29 mouse cellular contexts compared by ENCODE assay signal in genomic region chr8:111526403-111527024, GRCm38 (mm10). TPM values are rescaled to one million over a fixed set of nuclear protein-coding genes. Genes with fewer than 3 reads are reported as not detected.
A peak's percentile ranks its signal among the peaks of the same experiment; 100 is the strongest.
DNase-seq lines count a peak whose midpoint lies in the region; ATAC-seq and TF ChIP-seq lines count a peak whose summit lies in the region.
"Had no signal": no experiment of that assay in that cellular context is flagged by ENCODE, and none has a peak within 500 bp of the region (broad histone marks: within the 10 kb centered on the region; RNA-seq: fewer than 3 reads in every experiment).

No protein-coding gene starts in this region.

- no peaks in the 10 kb centered on the region for H3K27me3 ChIP-seq in lung, postnatal 0 days (replicated peaks; ENCODE audit: insufficient read depth, low read length)
- H3K27me3 ChIP-seq in MEL (ENCODE audit: control insufficient read depth in 1 of 2, insufficient read depth in 2 of 2, low read length in 2 of 2) (no peaks in the 10 kb centered on the region), myocyte (ENCODE audit: control insufficient read depth, insufficient read depth, insufficient read length) (no peaks in the 10 kb centered on the region)
- H3K27me3 ChIP-seq: CH12.LX; forebrain, embryonic 13.5 days; hindbrain, embryonic 13.5 days; kidney, embryonic 15.5 days; limb, embryonic 12.5 days; midbrain, embryonic 15.5 days; neural tube, embryonic 12.5 days; stomach, embryonic 15.5 days had no signal

- no peak overlapping the region for H3K4me2 ChIP-seq in lung, postnatal 0 days (replicated peaks; ENCODE audit: low read depth, low read length)
- H3K4me2 ChIP-seq in myocyte (ENCODE audit: low read depth): peak overlapping the region; percentile 13
- H3K4me2 ChIP-seq: forebrain, embryonic 13.5 days; heart, embryonic 11.5 days; hindbrain, embryonic 13.5 days; kidney, embryonic 15.5 days; limb, embryonic 12.5 days; midbrain, embryonic 15.5 days; neural tube, embryonic 12.5 days; stomach, embryonic 15.5 days had no signal

- H3K79me2 ChIP-seq in MEL (ENCODE audit: control insufficient read depth, insufficient read depth, low read length, poor library complexity) (peaks cover under 1% of the 10 kb centered on the region), myocyte (ENCODE audit: control insufficient read depth, insufficient read depth) (peaks cover 2% of the 10 kb centered on the region)

- ATAC-seq in lung, postnatal 0 days: no peak
- peak; percentile 54 for ATAC-seq in granulocyte monocyte progenitor cell, adult 5-6 weeks (replicated peaks; ENCODE audit: poor library complexity, severe bottlenecking)
- no peak for ATAC-seq in megakaryocyte-erythroid progenitor cell, adult 5-6 weeks (replicated peaks; ENCODE audit: low FRiP score, low TSS enrichment, poor library complexity, severe bottlenecking)
- ATAC-seq: forebrain, embryonic 13.5 days; midbrain, embryonic 15.5 days had no signal

- no peaks in the 10 kb centered on the region for H3K36me3 ChIP-seq in lung, postnatal 0 days (ENCODE audit: insufficient read depth, low read length)
- H3K36me3 ChIP-seq in MEL (ENCODE audit: control insufficient read depth in 1 of 2, insufficient read depth in 2 of 2, low read length in 2 of 2) (peaks cover 0 to 14% of the 10 kb centered on the region in 2 experiments; a peak in 2 of 4 replicates), myocyte (ENCODE audit: control insufficient read depth, insufficient read depth) (no peaks in the 10 kb centered on the region)
- H3K36me3 ChIP-seq: hindbrain, embryonic 13.5 days; kidney, embryonic 15.5 days; limb, embryonic 12.5 days; midbrain, embryonic 10.5 days; midbrain, embryonic 15.5 days; neural tube, embryonic 12.5 days; stomach, embryonic 15.5 days had no signal

- TF ChIP-seq EP300 in lung, postnatal 0 days (IDR thresholded peaks at IDR 0.05): no peak
- no peak for TF ChIP-seq EP300 in MEL (IDR thresholded peaks at IDR 0.05; ENCODE audit: low read depth in 1 of 2, low read length in 2 of 2)

- no peaks in the 10 kb centered on the region for H3K9me3 ChIP-seq in lung, postnatal 0 days (ENCODE audit: low read length)
- H3K9me3 ChIP-seq in MEL (replicated peaks; ENCODE audit: insufficient read depth, low read length): no peaks in the 10 kb centered on the region
- H3K9me3 ChIP-seq: forebrain, embryonic 13.5 days; hindbrain, embryonic 13.5 days; kidney, embryonic 15.5 days; limb, embryonic 12.5 days; midbrain, embryonic 10.5 days; midbrain, embryonic 15.5 days; neural tube, embryonic 12.5 days; stomach, embryonic 15.5 days had no signal

- no peak overlapping the region for H3K9ac ChIP-seq in lung, postnatal 0 days (replicated peaks; ENCODE audit: low read depth)
- H3K9ac ChIP-seq in MEL (ENCODE audit: control insufficient read depth, low read depth, low read length, poor library complexity, severe bottlenecking): peak overlapping the region; percentile 56
- H3K9ac ChIP-seq: forebrain, embryonic 13.5 days; hindbrain, embryonic 13.5 days; kidney, embryonic 15.5 days; limb, embryonic 12.5 days; midbrain, embryonic 15.5 days; neural tube, embryonic 12.5 days; stomach, embryonic 15.5 days had no signal

- H3K4me3 ChIP-seq in lung, postnatal 0 days (ENCODE audit: low read depth, low read length): no peak overlapping the region
- H3K4me3 ChIP-seq in MEL (ENCODE audit: control insufficient read depth in 1 of 2, insufficient read depth in 1 of 2, low read depth in 2 of 2, low read length in 2 of 2): peak overlapping the region; percentile 13 to 23; a peak in 3 of 4 replicates
- H3K4me3 ChIP-seq in myocyte: no peak overlapping the region
- H3K4me3 ChIP-seq: forebrain, embryonic 13.5 days; hindbrain, embryonic 13.5 days; kidney, embryonic 15.5 days; left cerebral cortex, adult 2 months; limb, embryonic 12.5 days; midbrain, embryonic 10.5 days; midbrain, embryonic 15.5 days; neural tube, embryonic 12.5 days; stomach, embryonic 15.5 days had no signal

- H3ac ChIP-seq in myocyte (ENCODE audit: control insufficient read depth, insufficient read length): no peak overlapping the region

- DNase-seq in lung, postnatal 0 days (ENCODE audit: low spot score): peak; percentile 58
- no peak for DNase-seq in lung, postnatal 14 days
- DNase-seq in MEL (ENCODE audit: low read depth, low spot score): peak; percentile 57
- no peak for DNase-seq in cerebellum, postnatal 4 days (ENCODE audit: low spot score in 2 of 2)
- DNase-seq in adrenal gland, postnatal 4 days (ENCODE audit: low spot score in 2 of 2): no peak
- DNase-seq: adrenal gland, adult 8-10 months; cerebellum, adult 11-12 months; cerebellum, adult 9-11 months; gastrocnemius, postnatal 25 days; heart, adult 18-20 months; heart, postnatal 36 days; kidney, adult 18-20 months; kidney, postnatal 25 days; right cerebral cortex, adult 18-20 months; right cerebral cortex, postnatal 4 days had no signal

- no peak for TF ChIP-seq CTCF in lung, postnatal 0 days (IDR thresholded peaks at IDR 0.05)
- TF ChIP-seq CTCF in MEL (IDR thresholded peaks at IDR 0.05 in 2 of 3, conservative IDR thresholded peaks at IDR 0.05 in 1 of 3; ENCODE audit: control insufficient read depth in 1 of 3, insufficient read depth in 1 of 3, low read depth in 2 of 3, low read length in 3 of 3, poor library complexity in 1 of 3, severe bottlenecking in 1 of 3): no peak

- 38% methylated on average over 6 of the region's 6 CpGs for WGBS in lung, postnatal 0 days

- H3K27ac ChIP-seq in lung, postnatal 0 days (ENCODE audit: low read length): no peak overlapping the region
- H3K27ac ChIP-seq in MEL (ENCODE audit: control insufficient read depth, low read depth, low read length): peak overlapping the region; percentile 84
- H3K27ac ChIP-seq: forebrain, embryonic 13.5 days; hindbrain, embryonic 13.5 days; kidney, embryonic 15.5 days; left cerebral cortex, adult 2 months; limb, embryonic 12.5 days; midbrain, embryonic 10.5 days; midbrain, embryonic 15.5 days; neural tube, embryonic 12.5 days; stomach, embryonic 15.5 days had no signal

- H3K4me1 ChIP-seq in lung, postnatal 0 days (ENCODE audit: insufficient read depth, low read depth, low read length): no peaks in the 10 kb centered on the region; the same call in 1 of the 2 replicates
- H3K4me1 ChIP-seq in MEL (ENCODE audit: control insufficient read depth in 1 of 2, insufficient read depth in 2 of 2, low read length in 2 of 2): peaks cover 3 to 13% of the 10 kb centered on the region in 2 experiments; a peak in 3 of 4 replicates
- H3K4me1 ChIP-seq: limb, embryonic 12.5 days; neural tube, embryonic 12.5 days; stomach, embryonic 15.5 days had no signal

- TF ChIP-seq POLR2A in MEL (IDR thresholded peaks at IDR 0.05; ENCODE audit: control insufficient read depth in 1 of 2, insufficient read depth in 1 of 2, low read depth in 1 of 2, low read length in 2 of 2, poor library complexity in 1 of 2) (no peak), myocyte (IDR thresholded peaks at IDR 0.05; ENCODE audit: insufficient read length, low read depth) (no peak)

- no peak for TF ChIP-seq RAD21 in MEL (IDR thresholded peaks at IDR 0.05; ENCODE audit: low read depth, low read length)

TF ChIP-seq in MEL, 35 proteins besides CTCF, POLR2A, EP300 and RAD21:
- TF ChIP-seq ETS1 (IDR thresholded peaks at IDR 0.05; ENCODE audit: low read depth, low read length): peak; percentile 28; the same call in 1 of the 2 replicates
- no peak for TF ChIP-seq USF1 (IDR thresholded peaks at IDR 0.05; ENCODE audit: low read depth, low read length)
- TF ChIP-seq SMC3 (IDR thresholded peaks at IDR 0.05; ENCODE audit: low read depth, low read length): no peak
- peak; percentile 24; the same call in 1 of the 2 replicates for TF ChIP-seq KAT2A (conservative IDR thresholded peaks at IDR 0.05; ENCODE audit: low read depth, low read length)
- TF ChIP-seq ZNF384 (IDR thresholded peaks at IDR 0.05; ENCODE audit: low read depth, low read length): peak; percentile 77

TF ChIP-seq in myocyte, 11 proteins besides CTCF, POLR2A, EP300 and RAD21:
- TF ChIP-seq CEBPB (IDR thresholded peaks at IDR 0.05; ENCODE audit: insufficient read depth, poor library complexity, severe bottlenecking): peak; percentile 76
- TF ChIP-seq SRF (IDR thresholded peaks at IDR 0.05; ENCODE audit: control insufficient read depth, insufficient read length, low read depth): no peak
- no peak for TF ChIP-seq MYOG (IDR thresholded peaks at IDR 0.05; ENCODE audit: control insufficient read depth in 1 of 3, insufficient read depth in 1 of 3, insufficient read length in 2 of 3, low read depth in 2 of 3)
- no peak for TF ChIP-seq TCF12 (IDR thresholded peaks at IDR 0.05; ENCODE audit: insufficient read depth, poor library complexity, severe bottlenecking)
- no peak for TF ChIP-seq POLR2AphosphoS2 (IDR thresholded peaks at IDR 0.05; ENCODE audit: insufficient read length, low read depth)
TF ChIP-seq in myocyte: peak in this region for 1.

RNA-seq across cellular contexts. Expression of gene Wdr59, which starts 4.6 kb away (rescaled TPM):
- 2.3 and 2.9 TPM in 2 replicates for polyA plus RNA-seq in lung, postnatal 0 days (2015; fragmentation: Nextera tagmentation; extraction: Ambion mirVana)
- 6.5 and 7.4 TPM in 2 replicates for total RNA-seq in MEL (2012; rRNA removed)
- polyA plus RNA-seq in MEL (2012; ENCODE audit: insufficient read depth in 1 of 2, insufficient read length in 2 of 2, low read depth in 1 of 2, low replicate concordance in 2 of 2, missing spikeins in 1 of 2) (10 to 100 TPM in 1 of 2 experiments, not detected in 1; 16.6 TPM), myocyte (2012; fragmentation: generic; extraction: Trizol) (10.2 TPM)
- 6.7 and 7.7 TPM in 2 replicates for total RNA-seq in granulocyte monocyte progenitor cell, adult 5-6 weeks (2014; fragmentation: Nextera tagmentation)
- total RNA-seq in granulocyte monocyte progenitor cell, adult 5-6 weeks (2017): 4.0 and 5.6 TPM in 2 replicates
- total RNA-seq in megakaryocyte-erythroid progenitor cell, adult 5-6 weeks (2014; fragmentation: Nextera tagmentation): 14.4 and 16.0 TPM in 2 replicates
- total RNA-seq in megakaryocyte-erythroid progenitor cell, adult 5-6 weeks (2017): 11.9 and 14.1 TPM in 2 replicates
- 10 to 100 TPM; 16.1 to 16.4 TPM for total RNA-seq in adrenal gland, postnatal 4 days (2021)

RNA-seq across cellular contexts. Expression of gene Znrf1, which starts 9.4 kb away (rescaled TPM):
- 24.5 and 31.6 TPM in 2 replicates for polyA plus RNA-seq in lung, postnatal 0 days (2015; fragmentation: Nextera tagmentation; extraction: Ambion mirVana)
- 16.6 and 18.4 TPM in 2 replicates for total RNA-seq in MEL (2012; rRNA removed)
- polyA plus RNA-seq in MEL (2012; ENCODE audit: insufficient read depth in 1 of 2, insufficient read length in 2 of 2, low read depth in 1 of 2, low replicate concordance in 2 of 2, missing spikeins in 1 of 2) (10 to 100 TPM in 1 of 2 experiments, not detected in 1; 36.0 TPM), myocyte (2012; fragmentation: generic; extraction: Trizol) (39.2 TPM)
- 84.7 and 119 TPM in 2 replicates for total RNA-seq in granulocyte monocyte progenitor cell, adult 5-6 weeks (2014; fragmentation: Nextera tagmentation)
- 63.4 and 75.4 TPM in 2 replicates for total RNA-seq in granulocyte monocyte progenitor cell, adult 5-6 weeks (2017)
- 54.1 and 55.3 TPM in 2 replicates for total RNA-seq in megakaryocyte-erythroid progenitor cell, adult 5-6 weeks (2014; fragmentation: Nextera tagmentation)
- total RNA-seq in megakaryocyte-erythroid progenitor cell, adult 5-6 weeks (2017): 21.4 and 25.9 TPM in 2 replicates
- total RNA-seq in adrenal gland, postnatal 4 days (2021): 10 to 100 TPM; 69.8 to 76.9 TPM

Comparison
In these comparisons a context has a peak if more than half of its experiments do, and no peak if none do; other contexts are left out.
1. DNase-seq: peak in lung, postnatal 0 days (single experiment) and MEL (single experiment); none in lung, postnatal 14 days (single experiment), cerebellum, postnatal 4 days (0 of 2) and adrenal gland, postnatal 4 days (0 of 2).
2. H3K4me3 ChIP-seq: peak in MEL (2 of 2); none in lung, postnatal 0 days (single experiment) and myocyte (single experiment).